Mouse (Mus musculus) midbrain, postnatal 0 days (tissue): ENCODE data around the gene Tmem151b. TPM values are rescaled to one million over a fixed set of nuclear protein-coding genes. Genes with fewer than 3 reads are reported as not detected.

ENCODE experiments used
- ATAC-seq: fragments of 200-750 bp; cut with Nextera tagmentation; 2 replicates; pipeline ENCODE4 v1.8.0; 2017; ENCODE audit warnings: moderate number of reproducible peaks, mild to moderate bottlenecking, moderate TSS enrichment, moderate library complexity; ENCODE audit not compliant: low FRiP score
- DNase-seq: peaks from one replicate; pipeline ENCODE4 v3.0.0-alpha.2; 2015; ENCODE audit warnings: low spot score
- H3K27ac ChIP-seq: fragments of 300-500 bp; sonication (generic); 2 replicates; pipeline ENCODE4 v1.5.1; 2014; ENCODE audit warnings: low read depth, mild to moderate bottlenecking, low read length, mixed read lengths
- H3K27me3 ChIP-seq: fragments of 300-500 bp; sonication (generic); 2 replicates; pipeline ENCODE4 v1.6.1; 2014; ENCODE audit warnings: low read length, control low read depth, mixed read lengths; ENCODE audit not compliant: insufficient read depth
- H3K36me3 ChIP-seq: fragments of 300-500 bp; sonication (generic); 2 replicates; pipeline ENCODE4 v1.6.1; 2014; ENCODE audit warnings: low read length, control low read depth, mixed read lengths; ENCODE audit not compliant: insufficient read depth
- H3K4me1 ChIP-seq: fragments of 300-500 bp; sonication (generic); 2 replicates; pipeline ENCODE4 v1.6.1; 2014; ENCODE audit warnings: mild to moderate bottlenecking, control low read depth, antibody characterized with exemption, low read length, mixed read lengths; ENCODE audit not compliant: insufficient read depth
- H3K4me2 ChIP-seq: fragments of 300-500 bp; sonication (generic); 2 replicates; pipeline ENCODE4 v1.6.1; 2014; ENCODE audit warnings: low read depth, mild to moderate bottlenecking, low read length, mixed read lengths; ENCODE audit not compliant: poor library complexity, severe bottlenecking
- H3K4me3 ChIP-seq: fragments of 300-500 bp; sonication (generic); 2 replicates; pipeline ENCODE4 v1.5.1; 2014; ENCODE audit warnings: low read depth, mild to moderate bottlenecking, low read length, moderate library complexity
- H3K9ac ChIP-seq: fragments of 300-500 bp; sonication (generic); replicated peaks from 2 replicates; pipeline ENCODE4 v1.6.1; 2014; ENCODE audit warnings: mild to moderate bottlenecking, low read length, moderate library complexity, mixed read lengths; ENCODE audit not compliant: poor library complexity, severe bottlenecking
- H3K9me3 ChIP-seq: fragments of 300-500 bp; sonication (generic); 2 replicates; pipeline ENCODE4 v1.6.1; 2016; ENCODE audit warnings: low read length, control low read depth
- CTCF ChIP-seq: IDR thresholded peaks from 2 replicates; pipeline ENCODE4 v1.5.1; 2016; ENCODE audit warnings: antibody characterized with exemption, mild to moderate bottlenecking
- WGBS: fragments of 180-500 bp; shearing (Covaris S2); extraction: QIAGEN DNeasy Blood & Tissue Kit; methylation state at CpG from one replicate; pipeline ENCODE4 v1.1.7; 2014; 5-methylcytosine and 5-hydroxymethylcytosine counted together
- polyA plus RNA-seq: library from polyadenylated mRNA; unstranded; fragments of >200 nt; fragmentation: Nextera tagmentation; extraction: Ambion mirVana; gene quantifications from 2 replicates; pipeline ENCODE4 v1.2.1, GENCODE M21; 2015
- total RNA-seq: library from RNA; depleted of rRNA; stranded (reverse); fragments of >200 nt; gene quantifications from 2 replicates; pipeline ENCODE4 v1.2.3, GENCODE M21; 2014

Tmem151b gene
- total and polyA plus RNA-seq, 2 experiments from 2014 or later, result 29.1 to 95.6 TPM

- peak; percentile 32; the same call in 1 of the 2 replicates for ATAC-seq
- Histone ChIP-seq H3K4me2 (no peak overlapping the region), H3K4me3 (no peak overlapping the region), H3K27me3 (peaks cover 8% of the 10 kb centered on the region; the same call in 1 of the 2 replicates), H3K4me1 (no peaks in the 10 kb centered on the region), H3K36me3 (no peaks in the 10 kb centered on the region), H3K9me3 (no peaks in the 10 kb centered on the region), H3K27ac (no peak overlapping the region), H3K9ac (no peak overlapping the region)
- 0 out of 2 replicates have a peak, but pooled peaks have one; percentile 13 for TF ChIP-seq CTCF
- peak; percentile 84 for DNase-seq
- 43% methylated on average over 13 of the region's 13 CpGs for WGBS
These were observed 19.1 kb downstream of the Tmem151b start for GRCm38 (mm10) chr17:45530346-45530782.

GRCm38 (mm10) chr17:45526571-45526970, 22.9 kb downstream of the Tmem151b start:
- DNase-seq, result peak; percentile 76
- 0 out of 2 replicates have a peak, but pooled peaks have one; percentile 18 for ATAC-seq
- 17% methylated on average over 5 of the region's 5 CpGs for WGBS

GRCm38 (mm10) chr17:45524961-45525360, 24.5 kb downstream of the Tmem151b start:
- TF ChIP-seq CTCF, result no peak
- peaks cover 8% of the 10 kb centered on the region; the same call in 1 of the 2 replicates for H3K27me3 ChIP-seq
- H3K4me1 ChIP-seq, result peaks cover 5% of the 10 kb centered on the region; the same call in 1 of the 2 replicates
- H3K9ac ChIP-seq, result no peak overlapping the region
- WGBS, result 69% methylated on average over 4 of the region's 4 CpGs
- H3K4me2 ChIP-seq, result no peak overlapping the region
- no peaks in the 10 kb centered on the region for H3K36me3 ChIP-seq
- DNase-seq (peak; percentile 59), ATAC-seq (no peak)
- H3K9me3 ChIP-seq, result no peaks in the 10 kb centered on the region
- H3K4me3 ChIP-seq, result no peak overlapping the region
- H3K27ac ChIP-seq, result no peak overlapping the region

More at GRCm38 (mm10) chr17:45526571-45526970, 22.9 kb downstream of the Tmem151b start:
- peaks cover 5% of the 10 kb centered on the region; the same call in 1 of the 2 replicates for H3K4me1 ChIP-seq
- H3K9ac ChIP-seq, result no peak overlapping the region
- TF ChIP-seq CTCF, result 0 out of 2 replicates have a peak, but pooled peaks have one; percentile 12
- no peaks in the 10 kb centered on the region for H3K9me3 ChIP-seq
- H3K4me2 ChIP-seq, result no peak overlapping the region
- no peak overlapping the region for H3K27ac ChIP-seq
- no peak overlapping the region for H3K4me3 ChIP-seq
- H3K27me3 ChIP-seq, result peaks cover 8% of the 10 kb centered on the region; the same call in 1 of the 2 replicates
- no peaks in the 10 kb centered on the region for H3K36me3 ChIP-seq

GRCm38 (mm10) chr17:45523263-45523662, 26.2 kb downstream of the Tmem151b start, which contains the start of gene Tcte1:
Tcte1 (plus strand) TSS chr17:45523434.
- TF ChIP-seq CTCF, result no peak; the same call in 1 of the 2 replicates
- under 1% methylated on average over 20 of the region's 21 CpGs for whole genome bisulfite sequencing
- Histone ChIP-seq H3K9me3 (no peaks in the 10 kb centered on the region), H3K36me3 (peaks cover 10% of the 10 kb centered on the region), H3K4me1 (peaks cover 5% of the 10 kb centered on the region; the same call in 1 of the 2 replicates), H3K27ac (peak within 1 kb of the TSS; percentile 32; the same call in 1 of the 2 replicates), H3K4me3 (peak within 1 kb of the TSS; percentile 36), H3K4me2 (peak within 1 kb of the TSS; percentile 69), H3K27me3 (peaks cover 8% of the 10 kb centered on the region; the same call in 1 of the 2 replicates), H3K9ac (peak within 1 kb of the TSS; percentile 57)
- DNase-seq (peak; percentile 74), ATAC-seq (peak; percentile 42; the same call in 1 of the 2 replicates)

GRCm38 (mm10) chr17:45520136-45520535, 29.3 kb downstream of the Tmem151b start:
- Histone ChIP-seq H3K9me3 (no peaks in the 10 kb centered on the region), H3K4me3 (no peak overlapping the region), H3K27ac (no peak overlapping the region), H3K9ac (no peak overlapping the region), H3K36me3 (peaks cover 20% of the 10 kb centered on the region), H3K4me2 (no peak overlapping the region), H3K4me1 (peaks cover 5% of the 10 kb centered on the region; the same call in 1 of the 2 replicates), H3K27me3 (peaks cover 8% of the 10 kb centered on the region; the same call in 1 of the 2 replicates)
- DNase-seq, result no peak
- 82% methylated on average over 11 of the region's 11 CpGs for WGBS
- TF ChIP-seq CTCF, result no peak
- no peak for ATAC-seq
